Mouse (Mus musculus): Measurements from ENCODE around the gene Icam4.
A peak's percentile ranks its signal among the peaks of the same experiment; 100 is the strongest.

Gene Icam4

GRCm38 (mm10) chr9:21011846-21012312 lies 17.3 kb upstream of the Icam4 start:
- DNase-seq (ENCODE audit: low read depth, low spot score): no peak

GRCm38 (mm10) chr9:21012368-21012767 lies 16.8 kb upstream of the Icam4 start:
- no peak for DNase-seq (ENCODE audit: low read depth, low spot score)

- no peak for DNase-seq (ENCODE audit: low read depth, low spot score)
Observed at GRCm38 (mm10) chr9:21014691-21015570, 14.2 kb upstream of the Icam4 start.

- no peak for DNase-seq (ENCODE audit: low read depth, low spot score)
Observed at GRCm38 (mm10) chr9:21015571-21016130, 13.5 kb upstream of the Icam4 start, which contains the start of gene Icam1. Icam1 (plus strand) TSS chr9:21015985.

- no peak for DNase-seq (ENCODE audit: low read depth, low spot score)
Observed at GRCm38 (mm10) chr9:21016331-21017176, 12.6 kb upstream of the Icam4 start.

- DNase-seq (ENCODE audit: low read depth, low spot score): no peak
Observed at GRCm38 (mm10) chr9:21017177-21017575, 12.0 kb upstream of the Icam4 start.

GRCm38 (mm10) chr9:21018600-21018999 lies 10.6 kb upstream of the Icam4 start:
- no peak for DNase-seq (ENCODE audit: low read depth, low spot score)

- no peak for DNase-seq (ENCODE audit: low read depth, low spot score)
Observed at GRCm38 (mm10) chr9:21021363-21021762, 7.8 kb upstream of the Icam4 start.

- DNase-seq (ENCODE audit: low read depth, low spot score): no peak
Observed at GRCm38 (mm10) chr9:21022288-21022687, 6.9 kb upstream of the Icam4 start.

- DNase-seq (ENCODE audit: low read depth, low spot score): no peak
Observed at GRCm38 (mm10) chr9:21022726-21023125, 6.4 kb upstream of the Icam4 start.

- DNase-seq (ENCODE audit: low read depth, low spot score): no peak
Observed at GRCm38 (mm10) chr9:21025258-21025810, 3.8 kb upstream of the Icam4 start.

GRCm38 (mm10) chr9:21026849-21027248 lies 2.3 kb upstream of the Icam4 start:
- no peak for DNase-seq (ENCODE audit: low read depth, low spot score)

GRCm38 (mm10) chr9:21027774-21028290 lies 1.3 kb upstream of the Icam4 start:
- DNase-seq (ENCODE audit: low read depth, low spot score): no peak

- no peak for DNase-seq (ENCODE audit: low read depth, low spot score)
Observed at GRCm38 (mm10) chr9:21028560-21029110, 538 bp upstream of the Icam4 start.

GRCm38 (mm10) chr9:21030055-21030600 lies 955 bp downstream of the Icam4 start:
- no peak for DNase-seq (ENCODE audit: low read depth, low spot score)

GRCm38 (mm10) chr9:21030781-21031250 lies 1.6 kb downstream of the Icam4 start:
- DNase-seq (ENCODE audit: low read depth, low spot score): peak; percentile 92

- DNase-seq (ENCODE audit: low read depth, low spot score): peak; percentile 93
Observed at GRCm38 (mm10) chr9:21031251-21031895, 2.2 kb downstream of the Icam4 start.

GRCm38 (mm10) chr9:21031896-21032351 lies 2.8 kb downstream of the Icam4 start, which contains the start of gene Icam5:
Icam5 (plus strand) TSS chr9:21032073.
- peak; percentile 90 for DNase-seq (ENCODE audit: low read depth, low spot score)

- DNase-seq (ENCODE audit: low read depth, low spot score): no peak
Observed at GRCm38 (mm10) chr9:21032491-21032890, 3.3 kb downstream of the Icam4 start.

GRCm38 (mm10) chr9:21033136-21033535 lies 4.0 kb downstream of the Icam4 start:
- DNase-seq (ENCODE audit: low read depth, low spot score): no peak

Data from telencephalon, adult 2 months (tissue).